Mouse (Mus musculus): Measurements from ENCODE around the gene Tmem150a.

The Tmem150a gene

GRCm38 (mm10) chr6:72371571-72371970 is 16.3 kb downstream of the Tmem150a start:
- DNase-seq (ENCODE audit: low read depth, low spot score) = peak; percentile 61

DNA sequence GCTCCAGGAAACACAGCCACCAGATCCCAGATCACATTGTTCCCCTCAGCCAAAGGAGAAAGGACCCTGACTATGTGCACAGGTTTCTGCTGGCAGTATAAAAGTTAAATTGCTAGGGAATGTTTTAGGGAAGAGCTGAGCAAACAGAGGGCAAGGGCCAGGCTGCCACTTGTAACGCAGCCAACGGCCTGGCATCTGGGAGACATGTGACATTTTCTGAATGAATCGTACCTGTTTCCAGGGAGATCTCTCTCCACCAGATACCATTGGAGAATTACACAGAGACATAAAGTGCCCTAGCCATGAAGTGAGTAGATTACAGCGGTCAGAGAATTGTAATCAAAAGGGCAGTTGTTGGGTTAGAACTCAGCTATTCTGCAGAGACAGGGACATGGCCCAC is 17.9 kb downstream of the Tmem150a start:
- DNase-seq (ENCODE audit: low read depth, low spot score) = no peak

- no peak for DNase-seq (ENCODE audit: low read depth, low spot score)
These were observed 19.0 kb downstream of the Tmem150a start for GRCm38 (mm10) chr6:72374206-72374605.

DNA sequence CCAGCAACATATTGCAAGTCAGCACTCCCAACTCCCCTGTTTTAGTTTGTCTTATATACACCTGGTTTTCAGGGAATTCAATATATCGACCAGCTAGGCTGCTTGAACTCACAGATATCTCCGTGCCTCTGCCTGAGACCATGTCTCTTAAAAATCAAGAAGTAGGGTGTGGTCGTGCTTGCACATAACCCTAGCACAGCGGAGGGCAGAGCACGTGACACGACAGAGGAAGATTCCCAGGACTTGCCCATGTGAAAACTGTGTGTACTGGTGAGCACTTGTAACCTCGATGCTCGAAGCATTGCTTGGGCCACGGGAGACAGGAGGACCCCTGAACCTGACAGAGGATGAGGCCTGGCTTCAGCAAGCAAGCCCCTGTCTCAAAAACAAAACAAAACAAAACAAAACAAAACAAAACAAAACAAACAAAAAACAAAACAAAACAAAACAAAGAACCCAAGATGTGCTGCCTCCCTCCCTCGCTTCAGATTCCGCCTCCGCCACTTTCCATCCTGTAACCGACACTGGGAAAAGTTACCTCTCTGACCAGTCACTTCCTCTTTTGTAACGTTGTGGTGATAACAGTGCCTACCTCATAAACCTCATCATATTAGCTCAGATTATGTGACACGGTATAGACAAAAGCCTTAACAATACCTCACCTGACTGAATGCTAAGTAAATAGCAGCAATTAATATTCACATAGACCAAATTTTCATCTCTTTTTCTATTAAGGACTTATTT is 19.7 kb downstream of the Tmem150a start:
- no peak for DNase-seq (ENCODE audit: low read depth, low spot score)

- no peak for DNase-seq (ENCODE audit: low read depth, low spot score)
These were observed 23.4 kb downstream of the Tmem150a start for GRCm38 (mm10) chr6:72378510-72379234.

DNA sequence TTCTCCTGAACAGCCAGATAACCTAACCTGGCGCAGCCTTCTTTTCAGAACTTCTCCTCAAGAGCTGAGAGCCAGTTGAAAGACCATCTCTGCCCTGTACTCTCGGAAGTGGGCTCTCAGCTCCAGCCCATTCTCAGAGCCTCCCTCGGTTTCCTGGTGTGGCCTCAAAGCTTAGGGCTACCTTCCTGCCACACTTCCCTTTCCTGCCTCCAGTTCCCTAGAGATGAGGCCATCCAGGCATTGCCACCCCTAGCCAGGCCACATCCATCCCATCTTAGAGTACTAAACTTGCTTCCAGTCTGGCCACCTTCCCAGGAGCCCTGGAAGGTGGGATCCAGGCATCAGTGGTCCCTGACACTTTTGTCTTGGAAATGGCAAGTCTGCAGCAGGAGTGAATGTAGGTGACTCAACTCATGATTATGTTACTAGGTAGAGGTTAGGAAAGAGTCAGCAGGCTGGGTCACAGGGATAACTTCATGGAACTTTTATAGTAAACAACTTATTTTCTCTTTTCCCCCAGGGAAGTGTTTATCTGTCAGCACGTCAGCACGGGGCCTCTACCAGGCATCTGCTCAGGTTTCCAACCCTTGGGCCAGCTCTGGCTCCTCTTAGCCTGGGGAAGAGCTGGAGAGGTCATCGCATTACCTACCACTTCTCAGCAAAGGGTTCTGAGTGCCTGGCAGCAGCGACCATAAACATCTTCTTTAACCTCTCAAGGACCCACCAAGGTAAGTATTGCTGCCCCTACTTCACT is 24.3 kb downstream of the Tmem150a start:
- DNase-seq (ENCODE audit: low read depth, low spot score) = no peak

DNA sequence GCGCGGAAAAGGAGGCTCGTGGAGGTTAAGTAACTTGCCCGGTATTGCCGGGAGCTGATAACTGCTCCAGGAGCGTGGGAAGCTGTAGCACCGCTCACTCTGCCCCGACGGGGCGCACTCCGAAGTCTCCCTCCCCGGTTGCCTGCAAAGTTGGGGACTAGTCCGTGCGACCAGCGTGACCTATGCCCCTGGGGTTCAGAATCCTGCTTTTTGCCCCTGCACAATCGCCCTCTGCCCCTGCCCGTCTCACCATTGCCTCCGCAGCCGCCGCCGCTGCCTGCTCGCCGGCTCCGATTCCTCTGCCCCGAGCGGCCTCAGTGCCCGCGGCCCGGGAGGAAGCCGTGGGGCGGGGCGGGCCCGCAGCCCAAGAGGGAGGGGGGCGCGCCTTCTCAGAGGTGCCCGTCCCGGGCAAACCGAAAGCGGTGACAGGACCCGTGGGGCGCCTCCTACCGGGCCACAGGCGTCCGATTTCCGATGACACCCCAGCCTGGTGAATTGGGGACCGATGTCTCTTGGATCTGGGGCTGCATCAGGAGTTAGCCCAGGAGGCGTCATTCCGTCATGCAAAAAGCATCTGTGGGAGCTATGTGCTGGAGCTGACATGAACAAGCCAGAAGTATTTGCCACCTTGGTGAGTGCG is 25.0 kb downstream of the Tmem150a start, which contains the start of gene Vamp5:
Gene Vamp5 (minus strand): TSS at position 338 of the 640 bp plus-strand sequence.
- peak; percentile 51 for DNase-seq (ENCODE audit: low read depth, low spot score)

DNA sequence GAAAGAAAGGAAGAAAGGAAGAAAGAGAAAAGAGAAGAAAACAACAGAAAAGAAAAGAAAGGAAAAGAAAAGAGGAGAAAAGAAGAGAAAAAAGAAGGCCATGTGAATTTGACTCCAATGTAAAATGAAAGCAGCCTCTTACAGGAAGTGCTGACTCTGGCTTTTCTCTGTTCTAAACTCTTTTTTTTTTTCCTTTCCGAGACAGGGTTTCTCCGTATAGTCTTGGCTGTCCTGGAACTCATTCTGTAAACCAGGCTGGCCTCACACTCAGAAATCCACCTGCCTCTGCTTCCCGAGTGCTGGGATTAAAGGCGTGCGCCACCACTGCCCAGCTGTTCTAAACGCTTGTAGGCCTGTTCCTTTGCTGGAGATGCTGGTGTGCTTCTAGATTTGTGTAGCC is 27.2 kb downstream of the Tmem150a start:
- no peak for DNase-seq (ENCODE audit: low read depth, low spot score)

GRCm38 (mm10) chr6:72383142-72383820 is 28.0 kb downstream of the Tmem150a start:
- DNase-seq (ENCODE audit: low read depth, low spot score) = peak; percentile 53

- DNase-seq (ENCODE audit: low read depth, low spot score) = no peak
These were observed 28.7 kb downstream of the Tmem150a start for GRCm38 (mm10) chr6:72383952-72384351.

- no peak for DNase-seq (ENCODE audit: low read depth, low spot score)
These were observed 30.0 kb downstream of the Tmem150a start for GRCm38 (mm10) chr6:72385258-72385657.

DNA sequence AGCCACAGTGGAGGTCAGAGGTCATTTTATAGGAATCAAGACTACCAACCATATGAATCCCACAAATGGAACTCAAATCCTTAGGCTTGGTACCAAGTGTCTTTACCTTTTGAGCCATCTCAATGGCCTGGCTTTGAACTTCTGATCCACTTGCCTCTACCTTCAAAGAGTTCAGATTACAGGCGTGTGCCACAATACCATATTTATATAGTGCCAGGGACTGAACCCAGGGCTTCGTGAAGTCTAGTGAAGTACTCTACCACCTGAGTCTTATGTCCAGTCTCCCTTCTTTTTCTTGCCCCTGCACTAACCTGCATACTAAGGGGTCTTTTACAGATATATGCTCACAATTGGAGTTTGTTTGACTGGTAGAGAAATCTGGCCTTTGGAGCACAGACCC is 31.3 kb downstream of the Tmem150a start:
- DNase-seq (ENCODE audit: low read depth, low spot score) = no peak

DNA sequence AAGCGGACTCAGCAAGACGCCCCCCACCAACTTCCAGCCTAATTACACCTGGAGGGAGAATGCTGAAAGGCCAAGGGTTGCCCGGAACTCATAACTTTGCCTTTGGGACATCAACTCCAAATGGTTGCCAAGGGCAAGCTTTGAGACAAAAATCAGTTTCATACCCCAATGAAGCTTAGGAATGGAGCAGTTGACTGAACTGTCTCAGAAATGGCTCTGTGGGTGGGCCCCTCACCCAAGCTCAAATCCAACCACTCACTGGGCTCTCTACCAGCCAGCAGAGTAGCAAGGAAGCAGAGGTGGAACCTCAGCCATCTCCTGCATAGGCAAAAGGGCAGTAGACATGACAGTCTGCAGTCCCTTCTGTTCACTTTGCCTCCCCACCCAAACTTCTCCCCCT is 32.6 kb downstream of the Tmem150a start:
- DNase-seq (ENCODE audit: low read depth, low spot score) = no peak

DNA sequence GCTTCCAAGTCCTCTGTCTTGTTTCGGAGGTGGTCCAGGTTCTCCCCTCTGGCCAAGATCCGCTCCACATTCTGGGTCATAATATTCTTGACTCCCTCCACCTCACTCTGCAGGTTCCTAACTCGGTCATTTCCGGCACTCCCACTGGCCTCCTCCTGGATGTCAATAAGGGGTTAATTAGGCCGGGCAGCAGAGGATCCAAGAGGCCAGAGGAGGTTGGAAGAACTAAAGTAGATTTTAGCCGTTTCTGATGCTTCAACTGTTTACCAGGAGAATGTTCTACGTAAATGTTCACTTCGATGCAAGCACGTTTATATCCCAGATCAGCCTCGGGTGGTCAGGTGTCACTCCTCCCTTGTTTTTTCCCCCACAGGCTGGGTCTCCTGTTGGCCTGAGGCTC is 33.0 kb downstream of the Tmem150a start:
- DNase-seq (ENCODE audit: low read depth, low spot score) = no peak

DNA sequence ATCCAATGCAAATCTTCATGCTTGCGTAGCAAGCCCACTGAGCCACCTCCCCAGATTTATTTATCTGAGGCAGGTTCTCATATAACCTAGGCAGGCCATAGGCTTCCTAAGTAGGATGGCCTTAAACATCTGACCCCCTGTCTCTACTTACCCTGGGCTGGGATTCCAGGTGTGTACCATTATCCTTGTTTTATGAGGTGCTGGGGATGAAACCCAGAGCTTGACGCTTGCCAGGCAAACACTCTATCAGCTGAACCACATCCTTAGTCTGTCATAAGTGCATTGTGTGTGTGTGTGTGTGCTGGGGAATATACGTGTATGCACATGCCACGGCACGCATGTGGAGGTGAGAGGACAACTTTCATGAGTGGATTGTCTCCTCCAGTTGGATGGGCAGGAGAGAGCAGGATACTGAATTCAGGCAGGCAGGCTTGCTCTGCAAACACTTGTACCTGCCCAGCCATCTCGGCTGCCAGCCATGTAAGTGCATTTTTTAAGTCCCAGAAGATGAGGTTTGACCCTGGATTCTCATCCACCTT is 33.6 kb downstream of the Tmem150a start:
- no peak for DNase-seq (ENCODE audit: low read depth, low spot score)

DNA sequence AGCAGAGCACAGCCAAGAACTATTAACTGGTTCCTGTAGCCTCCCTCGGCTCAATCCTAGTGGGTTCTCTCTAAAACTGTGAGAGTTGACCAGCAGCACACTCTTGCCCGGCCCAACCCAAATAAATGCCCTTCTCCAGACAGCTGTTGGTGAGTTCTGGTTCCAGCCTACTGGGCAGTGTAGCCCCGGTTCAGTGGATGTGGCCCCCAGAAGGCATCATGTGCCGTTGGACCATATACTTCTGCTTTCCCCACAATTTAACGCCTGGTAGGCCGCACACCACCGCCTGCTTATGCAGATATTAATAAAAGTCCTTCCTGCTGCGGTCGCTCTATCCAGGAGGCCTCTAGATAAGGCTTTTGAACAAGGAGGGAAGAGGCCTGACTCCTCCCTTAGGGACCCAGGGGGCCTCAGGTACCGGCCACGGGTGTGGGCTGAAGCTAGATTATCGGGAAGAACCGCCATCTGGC is 34.3 kb downstream of the Tmem150a start:
- DNase-seq (ENCODE audit: low read depth, low spot score) = no peak

GRCm38 (mm10) chr6:72389941-72390771 is 34.9 kb downstream of the Tmem150a start, which contains the start of gene Vamp8:
Gene Vamp8, minus strand, starts transcription at chr6:72390703.
- peak; percentile 61 for DNase-seq (ENCODE audit: low read depth, low spot score)

GRCm38 (mm10) chr6:72390795-72391521 is 35.7 kb downstream of the Tmem150a start:
- DNase-seq (ENCODE audit: low read depth, low spot score) = no peak

GRCm38 (mm10) chr6:72392341-72392740 is 37.1 kb downstream of the Tmem150a start:
- no peak for DNase-seq (ENCODE audit: low read depth, low spot score)

All from brain, adult 2 months (tissue).